Mouse (Mus musculus) MEL (cell line): ENCODE measurements around the gene Arid1b. TPM values are rescaled to one million over a fixed set of nuclear protein-coding genes. Genes with fewer than 3 reads are reported as not detected.

ENCODE experiments used
- DNase-seq: peaks from one replicate; pipeline ENCODE4 v3.0.0; 2011; ENCODE audit warnings: low read depth, low spot score
- H3K27ac ChIP-seq: 2 replicates; pipeline ENCODE4 v1.5.1; 2012; ENCODE audit warnings: low read depth, mild to moderate bottlenecking, control low read depth, low read length, moderate library complexity; ENCODE audit not compliant: control insufficient read depth
- H3K27me3 ChIP-seq, 2 experiments: fragments of 150-350 bp in 1 of 2; sonication (generic) in 1 of 2; 2 replicates each; pipeline ENCODE4 v1.6.1; 2012; ENCODE audit warnings: low read length in 2 of 2, mild to moderate bottlenecking in 2 of 2, improper control_type of control experiment in 1 of 2, moderate library complexity in 1 of 2; ENCODE audit not compliant: insufficient read depth in 2 of 2, control insufficient read depth in 1 of 2
- H3K36me3 ChIP-seq, 2 experiments: 2 replicates each; pipeline ENCODE4 v1.6.1; 2012 to 2014; ENCODE audit warnings: low read length in 2 of 2, improper control_type of control experiment in 1 of 2, inconsistent platforms in 1 of 2, mild to moderate bottlenecking in 1 of 2; ENCODE audit not compliant: insufficient read depth in 2 of 2, control insufficient read depth in 1 of 2
- H3K4me1 ChIP-seq, 2 experiments: fragments of 150-350 bp in 1 of 2; sonication (generic) in 1 of 2; 2 replicates each; pipeline ENCODE4 v1.6.1; 2012; ENCODE audit warnings: low read length in 2 of 2, improper control_type of control experiment in 1 of 2, mild to moderate bottlenecking in 1 of 2; ENCODE audit not compliant: insufficient read depth in 2 of 2, control insufficient read depth in 1 of 2
- H3K4me3 ChIP-seq, 2 experiments: fragments of 150-350 bp in 1 of 2; sonication (generic) in 1 of 2; 2 replicates each; pipeline ENCODE4 v1.5.1; 2012; ENCODE audit warnings: low read depth in 2 of 2, low read length in 2 of 2, mild to moderate bottlenecking in 2 of 2, moderate library complexity in 2 of 2, control low read depth in 1 of 2, improper control_type of control experiment in 1 of 2; ENCODE audit not compliant: control insufficient read depth in 1 of 2, insufficient read depth in 1 of 2
- H3K79me2 ChIP-seq: 2 replicates; pipeline ENCODE4 v1.6.1; 2012; ENCODE audit warnings: mild to moderate bottlenecking, low read length, moderate library complexity; ENCODE audit not compliant: control insufficient read depth, poor library complexity, insufficient read depth
- H3K9ac ChIP-seq: 2 replicates; pipeline ENCODE4 v1.6.1; 2012; ENCODE audit warnings: low read depth, mild to moderate bottlenecking, control low read depth, low read length, moderate library complexity; ENCODE audit not compliant: control insufficient read depth, poor library complexity, severe bottlenecking
- H3K9me3 ChIP-seq: fragments of 150-350 bp; sonication (generic); replicated peaks from 2 replicates; pipeline ENCODE4 v1.6.1; 2012; ENCODE audit warnings: mild to moderate bottlenecking, low read length, improper control_type of control experiment, moderate library complexity; ENCODE audit not compliant: insufficient read depth
- CHD1 ChIP-seq: IDR thresholded peaks from 2 replicates; pipeline ENCODE4 v1.6.1; 2012; ENCODE audit warnings: low read depth, mild to moderate bottlenecking, inconsistent platforms, low read length, improper control_type of control experiment
- CTCF ChIP-seq, 3 experiments: IDR thresholded peaks in 2 of 3; conservative IDR thresholded peaks in 1 of 3; 2 replicates each; pipeline ENCODE4 v1.5.1; 2011 to 2012; ENCODE audit warnings: low read length in 3 of 3, low read depth in 2 of 3, mild to moderate bottlenecking in 2 of 3, improper control_type of control experiment in 1 of 3, inconsistent platforms in 1 of 3, mixed read lengths in 1 of 3, moderate library complexity in 1 of 3; ENCODE audit not compliant: control insufficient read depth in 1 of 3, insufficient read depth in 1 of 3, poor library complexity in 1 of 3, severe bottlenecking in 1 of 3
- EP300 ChIP-seq, 2 experiments: IDR thresholded peaks; 2 replicates each; pipeline ENCODE4 v1.6.1; 2011; ENCODE audit warnings: improper control_type of control experiment in 2 of 2, low read length in 2 of 2, low read depth in 1 of 2, mild to moderate bottlenecking in 1 of 2
- GATA1 ChIP-seq: IDR thresholded peaks from 2 replicates; pipeline ENCODE4 v1.6.1; 2011; ENCODE audit warnings: low read depth, low read length, improper control_type of control experiment
- JUND ChIP-seq: IDR thresholded peaks from 2 replicates; pipeline ENCODE4 v1.6.1; 2011; ENCODE audit warnings: low read depth, mild to moderate bottlenecking, improper control_type of control experiment, low read length
- MYB ChIP-seq: IDR thresholded peaks from 2 replicates; pipeline ENCODE4 v1.6.1; 2011; ENCODE audit warnings: mild to moderate bottlenecking, low read depth, low read length, improper control_type of control experiment
- MYC ChIP-seq: IDR thresholded peaks from 2 replicates; pipeline ENCODE4 v1.6.1; 2011; ENCODE audit warnings: low read depth, mild to moderate bottlenecking, low read length, improper control_type of control experiment, moderate library complexity
- POLR2AphosphoS2 ChIP-seq: IDR thresholded peaks from 2 replicates; pipeline ENCODE4 v1.6.1; 2011; ENCODE audit warnings: low read length, improper control_type of control experiment
- RAD21 ChIP-seq: IDR thresholded peaks from 2 replicates; pipeline ENCODE4 v1.6.1; 2011; ENCODE audit warnings: mild to moderate bottlenecking, low read depth, low read length, improper control_type of control experiment
- RCOR1 ChIP-seq: IDR thresholded peaks from 2 replicates; pipeline ENCODE4 v1.6.1; 2012; ENCODE audit warnings: low read depth, mild to moderate bottlenecking, inconsistent platforms, low read length, improper control_type of control experiment
- SMC3 ChIP-seq: IDR thresholded peaks from 2 replicates; pipeline ENCODE4 v1.6.1; 2011; ENCODE audit warnings: low read depth, low read length, improper control_type of control experiment
- TCF12 ChIP-seq: IDR thresholded peaks from 2 replicates; pipeline ENCODE4 v1.6.1; 2014; ENCODE audit warnings: low read depth, mild to moderate bottlenecking, inconsistent platforms, low read length, improper control_type of control experiment, moderate library complexity
- USF1 ChIP-seq: IDR thresholded peaks from 2 replicates; pipeline ENCODE4 v1.6.1; 2014; ENCODE audit warnings: low read depth, mild to moderate bottlenecking, inconsistent platforms, low read length, improper control_type of control experiment, moderate library complexity
- ZKSCAN1 ChIP-seq: IDR thresholded peaks from 2 replicates; pipeline ENCODE4 v1.6.1; 2012; ENCODE audit warnings: low read depth, mild to moderate bottlenecking, inconsistent platforms, low read length, improper control_type of control experiment, moderate library complexity
- polyA plus RNA-seq, 2 experiments: library from polyadenylated mRNA; stranded (reverse) in 1 of 2; unstranded in 1 of 2; fragments of >175 nt in 1 of 2; fragments of >200 nt in 1 of 2; gene quantifications; 2 replicates each; pipeline versions ENCODE4 v1.2.1 to v1.2.4; 2012; ENCODE audit warnings: low replicate concordance in 2 of 2, low read depth in 1 of 2; ENCODE audit not compliant: insufficient read length in 2 of 2, insufficient read depth in 1 of 2, missing spikeins in 1 of 2
- total RNA-seq: library from RNA; depleted of rRNA; stranded (reverse); fragments of 300-350 nt; gene quantifications from 2 replicates; pipeline ENCODE4 v1.2.3, GENCODE M21; 2012

Arid1b gene
- total and polyA plus RNA-seq, 3 experiments = 13.4 to 17.4 TPM; not detected in 1

DNA sequence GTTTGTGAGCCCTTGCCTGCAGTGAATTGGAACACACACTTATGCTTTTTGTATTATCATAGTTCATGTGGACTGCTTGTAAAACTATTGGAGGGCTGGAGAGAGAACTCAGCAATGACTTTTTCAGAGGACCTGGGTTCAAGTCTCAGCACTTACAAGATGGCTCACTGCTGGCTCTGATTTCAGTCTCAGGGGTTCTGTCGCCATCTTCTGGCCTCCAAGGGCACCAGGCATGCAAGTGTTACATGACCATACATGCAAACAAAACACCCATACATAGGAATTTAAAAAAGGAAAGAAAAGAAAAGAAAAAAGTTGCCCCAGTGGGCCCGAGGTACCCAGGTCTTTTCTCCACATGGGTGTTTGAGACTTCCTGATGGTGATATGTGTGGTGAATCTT, 32.4 kb downstream of the Arid1b start:
- Histone ChIP-seq H3K9me3 (no peaks in the 10 kb centered on the region), H3K79me2 (peaks cover 28% of the 10 kb centered on the region), H3K27me3 (no peaks in the 10 kb centered on the region), H3K9ac (no peak overlapping the region)
- peak; percentile 30 for DNase-seq
- TF ChIP-seq CTCF (IDR thresholded peaks at IDR 0.05 in 2 of 3, conservative IDR thresholded peaks at IDR 0.05 in 1 of 3; ENCODE audit: control insufficient read depth in 1 of 3, insufficient read depth in 1 of 3, low read depth in 2 of 3, low read length in 3 of 3, poor library complexity in 1 of 3, severe bottlenecking in 1 of 3) (peak in 2 of 3 experiments; percentile 51; a peak in 5 of 6 replicates), GATA1 (no peak), EP300 (IDR thresholded peaks at IDR 0.05; ENCODE audit: low read depth in 1 of 2, low read length in 2 of 2) (no peak), CHD1 (no peak), RAD21 (peak; percentile 45), MYC (no peak), SMC3 (0 out of 2 replicates have a peak, but pooled peaks have one; percentile 27), USF1 (no peak)
- TF ChIP-seq, all 39 proteins: peak for 3
- Histone ChIP-seq H3K4me3 (no peak overlapping the region), H3K36me3 (no peaks in the 10 kb centered on the region), H3K27ac (no peak overlapping the region), H3K4me1 (no peaks in the 10 kb centered on the region)

DNA sequence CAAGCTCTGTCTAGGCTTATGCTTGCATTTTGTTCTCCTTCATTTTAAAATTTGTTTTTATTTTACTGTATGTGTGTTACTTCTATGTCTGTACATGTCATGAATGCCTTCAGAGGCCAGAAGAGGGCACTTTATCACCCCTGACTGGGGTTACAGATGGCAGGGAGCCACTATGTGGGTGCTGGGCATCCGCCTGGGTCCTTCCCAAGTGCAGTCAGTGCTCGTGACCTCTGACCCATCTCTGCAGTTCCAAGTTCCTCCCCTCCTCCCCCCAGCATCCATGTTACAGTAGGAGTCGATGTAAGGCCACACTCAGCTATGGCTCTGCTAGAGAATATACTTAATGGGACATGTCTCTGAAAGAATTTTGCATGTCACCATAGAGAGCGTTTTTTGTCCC, 35.0 kb downstream of the Arid1b start:
- no peak for TF ChIP-seq POLR2AphosphoS2
- no peak for TF ChIP-seq JUND
- peak; percentile 6 for TF ChIP-seq RAD21
- TF ChIP-seq RCOR1 = no peak
- peak in 2 of 3 experiments; percentile 6 to 25; a peak in 2 of 6 replicates for TF ChIP-seq CTCF (IDR thresholded peaks at IDR 0.05 in 2 of 3, conservative IDR thresholded peaks at IDR 0.05 in 1 of 3; ENCODE audit: control insufficient read depth in 1 of 3, insufficient read depth in 1 of 3, low read depth in 2 of 3, low read length in 3 of 3, poor library complexity in 1 of 3, severe bottlenecking in 1 of 3)
- TF ChIP-seq SMC3 = no peak
- Histone ChIP-seq H3K36me3 (no peaks in the 10 kb centered on the region), H3K9me3 (no peaks in the 10 kb centered on the region), H3K4me3 (no peak overlapping the region), H3K27me3 (no peaks in the 10 kb centered on the region), H3K9ac (no peak overlapping the region), H3K4me1 (no peaks in the 10 kb centered on the region; a peak in 1 of 4 replicates), H3K79me2 (peaks cover 28% of the 10 kb centered on the region), H3K27ac (no peak overlapping the region)
- DNase-seq = no peak

DNA sequence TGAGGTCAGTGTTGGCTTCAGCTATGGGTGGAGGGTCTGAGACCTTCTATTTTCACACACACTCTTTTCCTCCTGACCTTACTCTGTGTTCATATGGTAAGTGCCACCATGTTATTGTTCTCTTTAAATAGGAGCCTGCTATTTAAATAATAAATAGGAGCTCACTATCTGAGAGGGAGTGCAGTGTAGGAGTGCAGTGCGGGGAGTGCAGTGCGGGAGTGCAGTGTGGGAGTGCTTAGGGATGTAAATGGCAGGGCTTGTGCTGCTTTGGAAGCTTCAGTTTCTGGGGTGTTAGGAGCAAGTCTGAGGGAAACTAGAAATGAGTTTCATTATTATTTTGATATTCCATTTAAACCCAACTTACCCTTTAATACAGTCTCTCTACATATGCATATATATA, 36.2 kb downstream of the Arid1b start:
- Histone ChIP-seq H3K9me3 (no peaks in the 10 kb centered on the region), H3K4me3 (no peak overlapping the region), H3K4me1 (no peaks in the 10 kb centered on the region; a peak in 1 of 4 replicates), H3K27ac (no peak overlapping the region), H3K36me3 (no peaks in the 10 kb centered on the region), H3K27me3 (no peaks in the 10 kb centered on the region), H3K9ac (no peak overlapping the region), H3K79me2 (peaks cover 28% of the 10 kb centered on the region)
- DNase-seq = no peak
- TF ChIP-seq ZKSCAN1 (no peak), TCF12 (no peak), MYB (no peak)
